Mouse (Mus musculus) midbrain, embryonic 13.5 days (tissue): ENCODE data around the gene Nfix. TPM values are rescaled to one million over a fixed set of nuclear protein-coding genes. Genes with fewer than 3 reads are reported as not detected.
A peak's percentile ranks its signal among the peaks of the same experiment; 100 is the strongest.
"Not testable (repeated sequence)": the region's sequence is repeated elsewhere in the genome, so short reads cannot be mapped to it uniquely, and the experiment has no call there.

ENCODE experiments used
- ATAC-seq: fragments of 200-750 bp; cut with Nextera tagmentation; 2 replicates; pipeline ENCODE4 v1.8.0; 2017; ENCODE audit warnings: mild to moderate bottlenecking, moderate TSS enrichment, moderate library complexity
- H3K27ac ChIP-seq: fragments of 300-500 bp; sonication (generic); 2 replicates; pipeline ENCODE4 v1.5.1; 2015; ENCODE audit warnings: inconsistent platforms, mild to moderate bottlenecking, moderate library complexity
- H3K27me3 ChIP-seq: fragments of 300-500 bp; sonication (generic); 2 replicates; pipeline ENCODE4 v1.6.1; 2015; ENCODE audit warnings: mild to moderate bottlenecking, inconsistent platforms
- H3K36me3 ChIP-seq: fragments of 300-500 bp; sonication (generic); 2 replicates; pipeline ENCODE4 v1.6.1; 2015; ENCODE audit warnings: mild to moderate bottlenecking, inconsistent platforms
- H3K4me1 ChIP-seq: fragments of 300-500 bp; sonication (generic); replicated peaks from 2 replicates; pipeline ENCODE4 v1.6.1; 2015; ENCODE audit warnings: inconsistent platforms
- H3K4me2 ChIP-seq: fragments of 300-500 bp; sonication (generic); replicated peaks from 2 replicates; pipeline ENCODE4 v1.6.1; 2015; ENCODE audit warnings: moderate library complexity, mild to moderate bottlenecking, inconsistent platforms
- H3K4me3 ChIP-seq: fragments of 300-500 bp; sonication (generic); replicated peaks from 2 replicates; pipeline ENCODE4 v1.5.1; 2015; ENCODE audit warnings: mild to moderate bottlenecking, inconsistent platforms
- H3K9ac ChIP-seq: fragments of 300-500 bp; sonication (generic); replicated peaks from 2 replicates; pipeline ENCODE4 v1.6.1; 2015; ENCODE audit warnings: mild to moderate bottlenecking, inconsistent platforms
- H3K9me3 ChIP-seq: fragments of 300-500 bp; sonication (generic); 2 replicates; pipeline ENCODE4 v1.6.1; 2016; ENCODE audit warnings: mild to moderate bottlenecking, inconsistent platforms
- WGBS: fragments of 180-500 bp; shearing (Covaris S2); methylation state at CpG from one replicate; pipeline ENCODE4 v1.1.7; 2015; 5-methylcytosine and 5-hydroxymethylcytosine counted together
- polyA plus RNA-seq: library from polyadenylated mRNA; unstranded; fragments of >200 nt; fragmentation: Nextera tagmentation; extraction: Ambion mirVana; gene quantifications from 2 replicates; pipeline ENCODE4 v1.2.1, GENCODE M21; 2015

The Nfix gene
- polyA plus RNA-seq, 1 experiment from 2014 or later: 28.4 TPM

DNA sequence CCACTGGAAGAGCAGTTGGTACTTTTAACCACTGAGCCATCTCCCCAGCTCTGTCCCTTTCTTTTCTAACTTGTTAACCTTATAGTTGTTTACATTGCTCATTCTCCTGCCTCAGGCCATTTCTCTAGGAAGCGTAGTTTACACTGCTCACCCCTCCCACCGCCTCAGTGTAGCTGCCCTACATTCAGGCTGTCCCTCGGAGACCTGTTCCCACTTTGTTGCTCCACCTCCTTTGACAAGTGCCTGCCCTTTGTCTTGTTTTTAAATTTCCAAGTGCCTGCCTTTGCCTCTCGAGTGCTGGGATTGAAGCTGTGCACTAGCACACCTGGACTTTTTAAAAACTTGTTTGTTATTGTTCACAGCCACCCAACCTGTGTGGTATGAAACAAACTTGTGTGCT lies 106.8 kb downstream of the Nfix start:
- Histone ChIP-seq H3K4me2 (no peak overlapping the region), H3K4me3 (no peak overlapping the region), H3K4me1 (peaks cover 17% of the 10 kb centered on the region), H3K27ac (no peak overlapping the region), H3K36me3 (peaks cover 66% of the 10 kb centered on the region), H3K9ac (no peak overlapping the region), H3K9me3 (no peaks in the 10 kb centered on the region), H3K27me3 (no peaks in the 10 kb centered on the region)
- ATAC-seq: no peak
- WGBS: 87% methylated on average over 4 of the region's 4 CpGs

DNA sequence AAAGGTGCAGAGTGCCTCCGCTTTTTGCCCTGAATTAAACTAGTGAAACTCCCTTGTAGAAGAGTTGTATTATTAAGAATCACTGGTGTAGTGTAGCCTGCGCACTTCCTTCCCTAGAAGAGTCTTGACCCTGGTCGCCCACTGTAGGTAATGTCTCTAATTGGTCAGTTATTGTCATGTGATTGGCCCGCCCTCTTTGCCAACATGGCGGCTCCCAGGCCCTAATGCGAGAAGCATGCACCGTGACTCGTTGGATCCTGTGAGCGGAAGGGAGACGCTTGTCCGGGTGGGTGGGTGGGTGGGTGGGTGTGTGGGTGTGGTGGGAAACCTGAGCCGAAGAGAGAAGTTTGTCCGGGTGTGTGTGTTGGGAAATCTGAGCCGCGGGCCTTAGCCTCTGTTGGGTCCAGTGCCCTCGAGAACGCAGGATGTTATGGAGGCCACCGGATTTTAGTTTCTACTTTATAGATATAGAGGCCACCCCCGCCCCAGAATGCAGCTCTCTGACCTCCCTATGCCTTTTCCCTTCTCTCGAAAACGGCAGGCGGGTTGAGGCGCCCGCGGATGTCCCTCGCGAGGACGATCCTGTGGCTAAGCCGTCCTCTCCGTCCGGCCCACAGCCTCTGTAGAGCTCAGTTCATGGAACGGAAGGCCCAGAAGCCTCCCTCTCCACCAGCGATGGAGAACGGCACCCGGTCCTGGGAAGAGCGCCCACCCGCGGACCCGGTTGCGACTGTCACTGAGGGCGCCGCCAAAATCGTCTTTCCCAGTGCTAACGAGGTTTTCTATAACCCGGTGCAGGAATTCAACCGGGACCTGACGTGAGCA lies 110.8 kb downstream of the Nfix start:
- H3K4me3 ChIP-seq: peak overlapping the region; percentile 86
- H3K4me1 ChIP-seq: peaks cover 48% of the 10 kb centered on the region
- H3K27me3 ChIP-seq: no peaks in the 10 kb centered on the region
- ATAC-seq: peak; percentile 80
- H3K9me3 ChIP-seq: no peaks in the 10 kb centered on the region
- H3K27ac ChIP-seq: 0 out of 2 replicates have a peak overlapping the region, but pooled peaks have one; percentile 36
- H3K36me3 ChIP-seq: peaks cover 30% of the 10 kb centered on the region
- under 1% methylated on average over 47 of the region's 47 CpGs for WGBS
- H3K9ac ChIP-seq: peak overlapping the region; percentile 74
- peak overlapping the region; percentile 85 for H3K4me2 ChIP-seq

DNA sequence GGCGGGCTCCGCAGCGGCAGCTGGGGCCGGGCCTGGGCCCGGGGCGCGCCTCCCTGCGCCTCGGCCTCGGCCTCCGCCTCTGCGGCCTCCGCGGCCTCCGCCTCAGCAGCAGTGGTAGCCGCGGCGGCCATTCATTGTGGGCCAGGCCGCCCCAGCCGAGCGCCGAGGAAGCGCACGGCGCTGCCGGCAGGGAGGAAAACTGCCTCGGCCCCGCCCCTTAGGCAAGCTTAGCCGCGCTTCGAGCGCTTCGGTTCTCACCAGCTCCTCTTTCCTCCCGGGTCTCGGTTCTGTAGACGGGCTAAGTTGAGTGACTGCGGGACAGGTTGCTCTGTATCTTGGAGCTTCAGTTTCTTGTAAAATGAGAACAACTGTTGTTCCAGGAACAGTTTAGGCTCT lies 112.4 kb downstream of the Nfix start, which contains the start of gene Nacc1:
TSS of gene Nacc1 (minus strand) at position 158 of the 396 bp plus-strand sequence.
- peaks cover 18% of the 10 kb centered on the region for H3K36me3 ChIP-seq
- H3K4me1 ChIP-seq: peaks cover 51% of the 10 kb centered on the region
- no peaks in the 10 kb centered on the region for H3K27me3 ChIP-seq
- peak within 1 kb of the TSS; percentile 99 for H3K4me3 ChIP-seq
- peak; percentile 87 for ATAC-seq
- WGBS: 1% methylated on average over 37 of the region's 37 CpGs
- peak within 1 kb of the TSS; percentile 100 for H3K9ac ChIP-seq
- peak within 1 kb of the TSS; percentile 93 for H3K27ac ChIP-seq
- no peaks in the 10 kb centered on the region for H3K9me3 ChIP-seq
- peak within 1 kb of the TSS; percentile 93 for H3K4me2 ChIP-seq

DNA sequence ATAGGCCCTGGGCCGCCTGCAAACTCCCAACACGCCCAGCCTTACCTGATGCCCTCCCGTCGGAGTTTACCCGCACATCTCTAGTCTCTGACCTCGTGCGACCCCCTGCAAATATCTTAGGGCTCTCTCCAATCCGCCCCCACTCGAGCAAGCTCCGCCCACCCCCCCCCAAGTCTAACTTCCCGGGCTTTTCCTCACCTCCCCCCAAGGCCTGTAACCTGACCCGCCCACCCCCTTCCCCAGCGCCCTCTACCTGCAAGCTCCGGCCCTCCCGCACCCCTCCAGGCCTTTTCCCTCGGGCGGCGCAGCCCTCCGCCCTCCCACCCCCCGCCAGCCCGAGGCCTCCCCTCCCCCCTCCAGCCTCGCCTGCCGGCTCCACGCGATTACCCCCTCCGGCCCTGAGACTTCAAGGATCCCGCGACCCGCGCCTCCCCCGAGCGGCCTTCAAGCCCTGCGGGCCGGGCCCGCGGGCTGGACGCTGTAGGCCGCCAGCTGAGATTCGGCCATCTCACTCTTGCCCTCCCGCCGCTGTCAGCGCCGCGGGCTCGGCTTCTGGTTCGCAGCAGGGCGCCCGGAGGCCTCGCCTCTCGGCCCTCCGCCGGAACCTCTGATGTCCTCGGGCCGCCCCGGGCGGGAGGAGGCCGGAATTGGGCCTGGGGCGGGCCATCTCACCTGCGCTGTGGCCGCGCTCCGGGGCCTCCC lies 113.0 kb downstream of the Nfix start:
- Histone ChIP-seq H3K4me3 (peak overlapping the region; percentile 99), H3K9ac (peak overlapping the region; percentile 100), H3K4me2 (peak overlapping the region; percentile 93), H3K4me1 (peaks cover 56% of the 10 kb centered on the region), H3K36me3 (peaks cover 18% of the 10 kb centered on the region), H3K27me3 (no peaks in the 10 kb centered on the region), H3K9me3 (no peaks in the 10 kb centered on the region), H3K27ac (peak overlapping the region; percentile 93)
- 1% methylated on average over 62 of the region's 62 CpGs for WGBS
- ATAC-seq: peak; percentile 35; the same call in 1 of the 2 replicates

DNA sequence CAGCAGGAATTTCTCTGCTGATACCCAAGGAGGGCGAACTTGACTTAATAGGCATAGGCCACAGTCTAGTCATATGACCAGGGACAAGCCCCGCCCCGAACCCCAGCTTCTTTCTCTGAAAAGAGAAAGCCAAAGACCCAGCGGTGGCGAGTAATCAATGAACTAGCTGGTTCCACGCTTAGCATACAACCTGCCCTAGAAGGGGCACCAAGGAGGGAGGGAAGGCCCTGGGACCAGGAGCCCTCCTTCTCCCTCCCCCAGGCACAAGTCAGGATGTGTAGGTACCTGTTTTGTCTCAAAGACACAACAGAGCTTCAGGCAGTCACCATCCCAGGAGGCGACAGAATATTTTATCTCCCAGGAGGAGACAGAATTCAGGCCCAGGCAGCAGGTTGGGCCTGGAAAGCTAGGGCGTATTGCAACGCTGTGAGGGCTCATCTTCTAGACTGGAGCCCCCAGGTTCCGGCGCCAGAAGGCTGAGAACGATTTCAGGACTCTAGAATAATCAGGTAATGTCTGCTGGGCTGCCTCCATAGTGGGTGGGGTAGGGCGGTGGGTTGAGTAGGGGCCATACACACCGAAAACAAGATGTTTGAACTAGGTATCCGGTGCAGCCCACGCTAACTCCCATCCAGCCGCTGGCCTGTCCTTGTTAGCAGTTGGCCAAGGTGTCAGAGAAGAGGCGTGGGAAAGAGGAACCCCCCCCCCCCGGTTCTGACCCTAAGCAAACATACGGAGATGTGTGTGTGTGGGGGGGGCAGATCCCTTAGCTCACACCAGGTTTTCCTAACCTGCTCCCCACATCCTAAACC lies 113.7 kb downstream of the Nfix start, which contains the start of gene Trmt1:
TSS of gene Trmt1 (plus strand) at position 117 of the 812 bp plus-strand sequence.
- Histone ChIP-seq H3K27me3 (no peaks in the 10 kb centered on the region), H3K36me3 (peaks cover 21% of the 10 kb centered on the region), H3K27ac (peak within 1 kb of the TSS; percentile 93), H3K9me3 (no peaks in the 10 kb centered on the region), H3K4me1 (peaks cover 58% of the 10 kb centered on the region), H3K9ac (peak within 1 kb of the TSS; percentile 100), H3K4me3 (peak within 1 kb of the TSS; percentile 99), H3K4me2 (peak within 1 kb of the TSS; percentile 93)
- ATAC-seq: 0 out of 2 replicates have a peak, but pooled peaks have one; percentile 25
- 7% methylated on average over 20 of the region's 20 CpGs for WGBS

DNA sequence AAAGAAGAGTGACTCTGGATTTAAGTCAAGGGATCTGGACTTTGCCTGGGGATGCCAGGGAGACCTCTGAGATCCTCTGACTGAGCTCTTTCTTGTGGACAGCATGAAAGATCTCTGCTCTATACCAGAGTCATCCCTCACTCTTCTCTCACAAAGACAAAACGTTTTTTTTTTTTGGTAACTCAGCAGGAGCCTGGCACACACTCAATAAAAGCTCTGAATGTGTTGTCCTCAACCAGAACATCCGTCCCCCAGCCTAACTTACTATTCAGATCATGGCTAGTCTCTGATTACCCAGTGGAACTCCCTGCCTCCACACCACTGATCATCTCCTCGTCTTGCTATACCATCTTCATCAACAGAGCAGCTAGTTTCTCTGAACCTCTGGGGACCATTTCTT lies 115.6 kb downstream of the Nfix start:
- H3K9me3 ChIP-seq: no peaks in the 10 kb centered on the region
- no peak overlapping the region for H3K4me2 ChIP-seq
- no peaks in the 10 kb centered on the region for H3K27me3 ChIP-seq
- peaks cover 48% of the 10 kb centered on the region for H3K4me1 ChIP-seq
- no peak overlapping the region for H3K4me3 ChIP-seq
- no peak overlapping the region for H3K9ac ChIP-seq
- peaks cover 16% of the 10 kb centered on the region for H3K36me3 ChIP-seq
- no peak overlapping the region for H3K27ac ChIP-seq
- WGBS: 45% methylated on average over 3 of the region's 3 CpGs
- ATAC-seq: no peak

DNA sequence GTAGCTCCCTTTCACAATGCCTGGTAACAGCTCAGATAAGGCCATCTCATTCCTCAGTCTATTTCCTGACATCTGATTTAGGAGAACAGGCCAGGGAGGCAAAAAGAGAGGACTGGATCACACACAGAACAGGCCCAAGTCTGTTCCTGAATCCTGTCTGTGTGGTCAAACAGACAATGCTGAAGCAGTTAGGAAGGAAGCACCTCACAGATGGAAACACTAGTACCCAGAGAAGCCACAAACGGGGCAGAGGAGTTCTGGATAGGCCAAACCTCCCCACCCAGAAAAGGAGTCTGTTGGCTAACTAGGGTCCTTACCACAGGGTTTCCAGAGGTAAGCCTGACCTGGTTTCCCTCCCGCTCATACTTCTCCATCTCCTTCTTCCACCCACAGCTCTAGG lies 117.9 kb downstream of the Nfix start:
- no peak for ATAC-seq
- Histone ChIP-seq H3K9ac (no peak overlapping the region), H3K27ac (no peak overlapping the region), H3K4me2 (no peak overlapping the region), H3K36me3 (peaks cover 18% of the 10 kb centered on the region), H3K4me1 (peaks cover 35% of the 10 kb centered on the region), H3K4me3 (no peak overlapping the region), H3K9me3 (no peaks in the 10 kb centered on the region), H3K27me3 (no peaks in the 10 kb centered on the region)
- 88% methylated on average over 2 of the region's 2 CpGs for WGBS

DNA sequence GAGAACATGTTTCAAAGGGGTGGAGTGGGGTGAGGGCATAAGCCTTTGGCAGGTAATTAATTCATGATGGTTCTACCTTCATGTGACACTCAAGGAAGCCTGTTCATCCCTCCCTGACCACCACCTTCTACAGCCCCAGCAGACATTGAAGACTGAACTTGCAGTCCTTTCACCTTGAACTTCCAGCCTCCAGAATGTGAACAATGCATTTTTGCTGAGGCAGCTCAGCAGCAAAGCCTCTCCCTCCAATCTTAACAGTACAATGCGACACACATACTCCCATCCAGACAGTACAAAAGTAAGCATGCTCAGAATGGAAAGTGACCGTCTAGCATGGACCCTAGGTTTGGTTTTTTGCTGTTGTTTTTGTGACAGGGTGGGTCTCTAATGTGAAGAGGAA lies 118.7 kb downstream of the Nfix start:
- no peak for ATAC-seq
- peaks cover 23% of the 10 kb centered on the region for H3K36me3 ChIP-seq
- no peaks in the 10 kb centered on the region for H3K27me3 ChIP-seq
- H3K4me2 ChIP-seq: no peak overlapping the region
- H3K27ac ChIP-seq: no peak overlapping the region
- no peak overlapping the region for H3K9ac ChIP-seq
- 90% methylated on average over 2 of the region's 2 CpGs for WGBS
- H3K4me1 ChIP-seq: peaks cover 31% of the 10 kb centered on the region
- no peaks in the 10 kb centered on the region for H3K9me3 ChIP-seq
- H3K4me3 ChIP-seq: no peak overlapping the region

DNA sequence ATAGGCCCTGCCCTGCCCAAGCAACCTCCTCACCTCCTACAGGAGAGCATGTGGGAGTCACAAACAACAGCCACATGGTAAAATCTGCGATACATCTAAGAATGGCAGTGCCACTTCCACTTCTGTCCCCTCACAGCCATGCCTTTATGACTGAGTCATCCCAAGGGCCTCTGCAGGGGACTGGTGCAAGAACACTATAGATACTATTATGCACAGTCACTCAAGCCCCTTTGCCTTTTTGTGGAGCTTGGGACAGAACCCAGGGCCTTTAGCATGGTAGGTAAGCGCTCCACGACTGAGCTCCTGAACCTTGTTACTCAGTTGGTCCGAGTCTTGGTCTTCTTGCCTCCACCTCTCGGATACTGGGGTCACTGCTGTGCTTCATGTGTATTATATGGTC lies 122.8 kb downstream of the Nfix start:
- no peak overlapping the region for H3K27ac ChIP-seq
- H3K9me3 ChIP-seq: no peaks in the 10 kb centered on the region
- H3K4me2 ChIP-seq: no peak overlapping the region
- H3K9ac ChIP-seq: no peak overlapping the region
- H3K4me1 ChIP-seq: 0 out of 2 replicates have a peak, but pooled peaks cover 4% of the 10 kb centered on the region
- H3K36me3 ChIP-seq: peaks cover 58% of the 10 kb centered on the region
- no peak for ATAC-seq
- 96% methylated on average over 5 of the region's 5 CpGs for WGBS
- H3K4me3 ChIP-seq: no peak overlapping the region
- H3K27me3 ChIP-seq: no peaks in the 10 kb centered on the region

DNA sequence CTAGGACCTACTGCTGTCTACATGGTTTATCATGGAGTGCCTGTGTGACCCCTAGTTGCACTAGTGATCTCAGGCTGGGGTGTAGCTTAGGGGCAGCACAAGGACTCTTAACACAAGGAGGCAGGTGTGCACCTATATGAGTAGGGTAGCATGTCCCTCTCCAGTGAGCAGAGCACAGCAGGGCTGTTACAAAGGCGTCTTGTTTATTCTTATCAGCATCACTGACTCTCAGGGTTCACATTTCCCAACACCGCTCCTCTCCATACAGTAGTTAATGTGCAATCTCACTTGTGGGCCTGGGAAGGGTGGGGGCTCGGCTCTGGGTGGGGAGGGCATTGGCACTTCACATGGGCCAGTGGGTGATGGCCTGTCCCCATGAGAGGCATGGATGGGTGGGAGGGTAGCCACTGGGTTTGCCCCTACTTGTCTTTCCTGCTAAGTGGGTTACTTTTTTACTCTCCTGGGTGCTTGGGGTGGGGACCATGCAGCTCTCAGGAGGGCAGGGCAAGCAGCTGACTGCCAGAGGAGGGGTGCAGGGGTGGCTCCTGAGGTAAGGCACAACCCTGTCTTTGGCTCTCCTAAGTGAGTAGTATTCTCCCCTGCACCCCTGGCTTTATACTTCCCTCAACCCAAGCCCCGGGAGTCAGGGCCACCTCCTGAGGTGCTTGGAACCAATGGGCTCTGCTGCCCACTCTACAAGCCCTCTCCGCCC lies 129.7 kb downstream of the Nfix start:
- 92% methylated on average over 5 of the region's 5 CpGs for WGBS
- H3K36me3 ChIP-seq: peaks cover 61% of the 10 kb centered on the region

More for the DNA sequence above, 129.7 kb downstream of the Nfix start:
- not testable (repeated sequence) for H3K4me1 ChIP-seq, H3K4me3 ChIP-seq, H3K4me2 ChIP-seq, H3K27me3 ChIP-seq, H3K9ac ChIP-seq, H3K27ac ChIP-seq, H3K9me3 ChIP-seq
- peak; percentile 21; the same call in 1 of the 2 replicates for ATAC-seq
